Mouse (Mus musculus): ENCODE measurements around the gene Hoxc13.
A peak's percentile ranks its signal among the peaks of the same experiment; 100 is the strongest.

Gene Hoxc13

DNA sequence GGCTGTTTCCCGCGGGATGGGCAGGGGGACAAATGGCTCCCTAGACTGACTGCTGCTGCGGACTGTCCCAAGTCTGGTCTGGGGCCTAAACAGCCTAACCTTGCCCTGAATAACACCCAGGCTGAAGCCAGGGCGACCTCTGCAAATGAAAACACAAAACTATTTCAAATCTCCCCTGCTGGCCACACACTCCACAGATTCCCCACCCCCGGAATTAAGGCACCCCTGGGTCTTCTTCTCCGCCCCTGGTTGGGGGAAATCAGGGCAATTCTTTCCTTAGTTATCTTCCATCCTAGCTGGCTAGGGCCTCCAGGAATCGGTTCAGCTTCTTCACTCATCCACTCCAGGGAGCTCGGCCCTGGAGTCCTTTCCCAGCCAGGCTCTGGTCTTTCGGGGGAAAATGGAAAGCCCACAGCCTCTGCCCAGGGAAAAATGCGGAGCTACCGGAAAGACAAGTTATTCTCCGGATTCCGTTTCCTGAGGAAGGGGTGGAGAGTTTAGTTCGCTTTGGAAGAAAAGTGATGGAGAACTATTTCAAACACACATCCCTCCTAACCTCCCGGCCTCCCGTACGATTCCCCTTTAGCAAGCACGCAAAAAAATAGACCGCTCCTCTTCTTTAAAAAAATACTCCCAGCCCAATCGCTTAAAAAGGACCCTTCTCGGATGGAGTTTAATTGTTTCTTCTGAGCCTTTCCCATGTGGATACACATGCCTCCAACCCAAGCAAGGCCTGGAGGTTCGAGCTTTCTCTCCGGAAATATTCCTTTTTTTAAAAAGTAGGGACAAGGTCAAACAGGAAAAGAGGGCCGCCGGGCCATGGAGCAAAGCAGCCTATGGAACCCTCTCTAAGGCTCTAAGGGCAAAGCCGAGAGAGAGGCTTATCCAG lies 44.3 kb downstream of the Hoxc13 start:
- no peak for DNase-seq (ENCODE audit: low spot score)

- peak; percentile 88 for DNase-seq (ENCODE audit: low spot score)
Measured at GRCm38 (mm10) chr15:102965892-102966775, 45.2 kb downstream of the Hoxc13 start.

- DNase-seq (ENCODE audit: low spot score): no peak
Measured at GRCm38 (mm10) chr15:102966776-102967311, 45.9 kb downstream of the Hoxc13 start, which contains the start of gene Hoxc10. Hoxc10 (plus strand) TSS chr15:102966796.

DNA sequence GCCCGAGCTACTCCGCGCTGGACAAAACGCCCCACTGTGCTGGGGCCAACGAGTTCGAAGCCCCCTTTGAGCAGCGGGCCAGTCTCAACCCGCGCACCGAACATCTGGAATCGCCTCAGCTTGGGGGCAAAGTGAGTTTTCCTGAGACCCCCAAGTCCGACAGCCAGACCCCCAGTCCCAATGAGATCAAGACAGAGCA lies 46.3 kb downstream of the Hoxc13 start, which contains the start of gene Hoxc5:
Hoxc5 (plus strand) TSS at position 132 of the 199 bp plus-strand sequence.
- DNase-seq (ENCODE audit: low spot score): no peak

GRCm38 (mm10) chr15:102967511-102968397 lies 46.9 kb downstream of the Hoxc13 start:
- DNase-seq (ENCODE audit: low spot score): no peak

DNA sequence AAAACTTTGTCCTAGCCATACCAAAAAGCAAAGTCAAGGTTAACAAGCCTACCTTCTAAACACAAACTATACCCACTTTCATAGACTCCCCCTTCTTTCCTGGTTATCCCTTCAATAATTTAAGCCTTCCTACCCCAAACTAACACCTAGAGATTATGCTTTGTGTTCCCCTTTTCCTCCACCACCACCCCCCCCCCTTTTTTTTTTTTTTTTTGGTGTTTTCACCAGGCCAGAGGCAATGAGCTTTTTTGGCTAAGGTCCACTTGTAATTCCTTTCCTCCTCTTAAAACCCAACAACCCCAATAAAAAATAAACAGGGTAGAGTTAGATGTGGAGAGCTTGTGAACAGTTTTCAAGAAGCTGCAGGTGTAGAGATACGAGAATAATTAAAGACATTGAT lies 48.4 kb downstream of the Hoxc13 start:
- DNase-seq (ENCODE audit: low spot score): no peak

DNA sequence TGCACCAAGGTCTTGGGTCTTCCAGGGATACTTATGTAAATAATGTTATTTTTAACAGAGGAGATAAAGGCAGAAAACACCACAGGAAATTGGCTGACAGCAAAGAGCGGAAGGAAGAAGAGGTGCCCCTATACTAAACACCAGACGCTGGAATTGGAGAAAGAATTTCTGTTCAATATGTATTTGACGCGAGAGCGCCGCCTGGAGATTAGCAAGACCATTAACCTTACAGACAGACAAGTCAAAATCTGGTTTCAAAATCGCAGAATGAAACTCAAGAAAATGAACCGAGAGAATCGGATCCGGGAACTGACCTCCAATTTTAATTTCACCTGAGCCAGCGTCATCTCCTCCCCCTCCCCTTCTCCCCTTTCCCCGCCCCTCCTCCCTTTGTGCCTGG lies 49.8 kb downstream of the Hoxc13 start:
- DNase-seq (ENCODE audit: low spot score): no peak

GRCm38 (mm10) chr15:102972254-102972653 lies 51.4 kb downstream of the Hoxc13 start:
- DNase-seq (ENCODE audit: low spot score): no peak

- no peak for DNase-seq (ENCODE audit: low spot score)
Measured at GRCm38 (mm10) chr15:102972753-102973152, 51.9 kb downstream of the Hoxc13 start.

GRCm38 (mm10) chr15:102975034-102975433 lies 54.1 kb downstream of the Hoxc13 start:
- DNase-seq (ENCODE audit: low spot score): no peak

DNA sequence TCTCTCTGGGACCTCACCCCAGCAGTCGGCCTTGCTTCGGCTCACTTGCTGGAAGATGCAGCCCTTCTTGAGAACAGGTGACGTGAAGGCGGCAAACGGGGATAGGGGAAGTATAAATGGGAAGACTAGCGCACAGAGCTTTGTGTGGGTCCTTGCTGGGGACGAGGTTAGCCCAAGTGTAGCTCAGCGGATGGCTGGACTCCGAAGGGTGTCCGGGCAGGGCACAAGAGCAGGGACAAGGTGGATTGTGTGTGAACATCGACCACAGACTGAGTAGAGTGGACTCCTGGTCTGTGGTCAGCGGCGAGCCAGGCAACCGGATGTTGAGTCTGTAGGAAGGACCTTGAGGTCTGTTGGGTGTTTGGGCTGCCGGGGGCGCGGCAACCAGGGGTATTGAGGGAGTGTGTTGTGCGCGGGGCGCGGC lies 54.8 kb downstream of the Hoxc13 start:
- DNase-seq (ENCODE audit: low spot score): no peak

DNA sequence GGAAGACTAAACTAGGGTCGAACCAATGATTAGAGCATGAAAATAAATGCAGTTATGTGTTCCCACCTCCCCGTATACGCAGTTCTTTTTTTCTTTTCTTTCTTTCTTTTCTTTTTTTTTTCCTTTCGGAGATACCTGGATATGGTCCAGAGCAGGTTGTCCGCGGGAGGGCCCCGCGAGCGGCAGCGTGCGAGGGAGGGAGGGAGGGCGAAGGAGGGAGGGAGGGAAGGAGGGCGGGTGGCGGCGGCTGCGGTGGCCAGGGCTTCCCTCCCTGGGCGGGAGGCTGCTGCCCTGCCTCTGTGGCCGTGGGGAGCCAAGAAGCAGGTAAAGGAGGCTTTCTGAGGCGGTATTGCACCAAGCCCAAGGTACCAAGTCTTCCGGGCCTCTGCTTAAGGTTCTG lies 55.3 kb downstream of the Hoxc13 start, which contains the start of gene Hoxc9:
Hoxc9 (plus strand) TSS at position 269 of the 400 bp plus-strand sequence.
- no peak for DNase-seq (ENCODE audit: low spot score)

GRCm38 (mm10) chr15:102976631-102977422 lies 55.9 kb downstream of the Hoxc13 start:
- DNase-seq (ENCODE audit: low spot score): no peak

DNA sequence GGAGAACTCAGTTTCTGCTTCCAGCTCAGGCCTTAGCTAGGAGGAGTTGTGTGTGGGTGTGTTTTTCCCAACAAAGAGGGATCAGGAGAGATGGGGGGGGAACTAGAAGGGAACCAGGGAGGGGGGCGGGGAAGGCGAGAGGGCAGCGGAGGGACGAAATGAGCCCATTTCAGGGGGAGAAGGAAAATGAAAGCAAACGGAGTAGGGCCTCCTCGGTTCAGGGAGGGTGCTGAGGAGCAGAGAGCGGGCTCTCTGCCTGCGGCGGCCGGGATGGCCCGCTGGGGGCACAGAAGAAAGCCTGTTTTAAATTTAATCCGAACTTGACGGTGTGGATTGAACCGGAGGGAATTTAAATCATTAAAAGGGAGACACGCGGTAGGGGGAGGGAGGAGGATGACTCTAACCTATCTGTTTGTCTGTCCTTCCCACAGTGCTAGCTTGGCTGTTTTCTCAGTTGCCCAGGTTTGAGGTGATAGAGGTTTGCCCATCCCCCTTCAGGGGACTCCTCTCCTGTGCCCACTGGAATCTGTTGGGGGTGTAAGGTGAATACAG lies 56.6 kb downstream of the Hoxc13 start:
- no peak for DNase-seq (ENCODE audit: low spot score)
